Mouse (Mus musculus) adrenal gland, postnatal 10 days (tissue): Measurements from ENCODE around the gene Limd2. TPM values are rescaled to one million over a fixed set of nuclear protein-coding genes. Genes with fewer than 3 reads are reported as not detected.
"Not testable (repeated sequence)": the region's sequence is repeated elsewhere in the genome, so short reads cannot be mapped to it uniquely, and the experiment has no call there.

Source experiments
- DNase-seq: peaks from one replicate; pipeline ENCODE4 v3.0.0; 2021; ENCODE audit warnings: mixed read lengths
- long read RNA-seq, 2 experiments: library from polyadenylated mRNA; stranded (forward); transcript quantifications; one replicate each; pipeline ENCODE4 v2.0.0; 2021
- total RNA-seq, 2 experiments: library from RNA; stranded (reverse); gene quantifications; 2 replicates each; pipeline ENCODE4 v1.2.3; 2021

The Limd2 gene
- total RNA-seq = 10 to 100 TPM; 40.4 to 43.1 TPM
- long read RNA-seq, experiment 1, transcript Limd2-201 (5 exons, 2,950 nt) = major isoform, 33 of 50 reads
- long read RNA-seq, experiment 1, partial matches to known transcripts = 2 of 50 reads
- long read RNA-seq, experiment 1, other reads (novel, unspliced or antisense) = 15 of 50 reads
- long read RNA-seq, experiment 2, transcript Limd2-201 (5 exons, 2,950 nt) = major isoform, 16 of 24 reads
- long read RNA-seq, experiment 2, partial matches to known transcripts = 1 of 24 reads
- long read RNA-seq, experiment 2, other reads (novel, unspliced or antisense) = 6 of 24 reads

DNA sequence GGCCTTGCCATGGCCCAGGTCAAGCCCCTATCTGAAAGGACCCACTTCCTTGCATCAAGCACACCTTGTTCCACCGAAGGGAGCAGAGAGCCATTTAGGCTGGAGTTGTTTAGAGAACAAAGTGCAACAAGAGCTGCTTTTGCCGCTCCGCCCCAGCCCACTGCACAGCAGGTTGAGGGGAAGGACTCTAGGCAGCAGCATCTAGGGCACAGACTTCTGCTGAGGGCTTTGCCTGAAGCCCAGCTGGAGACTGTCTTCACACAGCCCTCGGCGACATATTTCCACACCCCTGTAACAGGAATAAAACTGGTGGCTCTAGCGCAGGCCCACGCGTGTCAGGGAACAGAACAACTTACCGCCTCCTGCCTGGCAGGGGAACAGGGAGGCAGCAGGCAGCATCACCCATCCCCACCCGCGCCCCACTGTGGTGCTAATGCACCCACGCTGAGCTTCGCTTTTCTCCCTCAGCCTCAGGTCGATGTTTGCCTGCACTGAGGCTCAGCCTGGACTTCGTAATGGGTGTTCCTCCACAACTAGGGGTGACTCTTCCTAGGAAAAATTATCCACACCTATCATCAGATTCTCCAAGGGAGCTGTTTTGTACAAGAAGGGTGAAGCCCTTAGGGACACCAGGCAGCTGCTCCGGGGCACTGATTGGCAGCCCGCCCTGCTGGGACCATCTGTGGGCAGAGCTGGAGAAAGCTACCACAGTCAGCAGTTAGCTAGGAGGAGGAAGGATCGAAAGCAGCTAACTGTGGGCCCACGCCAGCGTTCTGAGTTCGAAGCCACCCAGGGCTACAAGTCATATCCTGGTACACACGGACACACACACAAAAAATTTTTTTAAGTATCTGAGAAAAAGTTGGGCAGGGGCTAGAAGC, at the start of gene Limd2, which contains the start of gene Gm10840:
Gene Limd2, minus strand, starts transcription at position 20 of the 881 bp plus-strand sequence.
Gene Gm10840, plus strand, starts transcription at position 10 of the 881 bp plus-strand sequence.
- peak; percentile 42 for DNase-seq

- DNase-seq = no peak
These were observed 41.4 kb upstream of the Limd2 start, which contains the start of gene Strada for GRCm38 (mm10) chr11:106202123-106202465. Strada (minus strand) TSS chr11:106202168.

DNA sequence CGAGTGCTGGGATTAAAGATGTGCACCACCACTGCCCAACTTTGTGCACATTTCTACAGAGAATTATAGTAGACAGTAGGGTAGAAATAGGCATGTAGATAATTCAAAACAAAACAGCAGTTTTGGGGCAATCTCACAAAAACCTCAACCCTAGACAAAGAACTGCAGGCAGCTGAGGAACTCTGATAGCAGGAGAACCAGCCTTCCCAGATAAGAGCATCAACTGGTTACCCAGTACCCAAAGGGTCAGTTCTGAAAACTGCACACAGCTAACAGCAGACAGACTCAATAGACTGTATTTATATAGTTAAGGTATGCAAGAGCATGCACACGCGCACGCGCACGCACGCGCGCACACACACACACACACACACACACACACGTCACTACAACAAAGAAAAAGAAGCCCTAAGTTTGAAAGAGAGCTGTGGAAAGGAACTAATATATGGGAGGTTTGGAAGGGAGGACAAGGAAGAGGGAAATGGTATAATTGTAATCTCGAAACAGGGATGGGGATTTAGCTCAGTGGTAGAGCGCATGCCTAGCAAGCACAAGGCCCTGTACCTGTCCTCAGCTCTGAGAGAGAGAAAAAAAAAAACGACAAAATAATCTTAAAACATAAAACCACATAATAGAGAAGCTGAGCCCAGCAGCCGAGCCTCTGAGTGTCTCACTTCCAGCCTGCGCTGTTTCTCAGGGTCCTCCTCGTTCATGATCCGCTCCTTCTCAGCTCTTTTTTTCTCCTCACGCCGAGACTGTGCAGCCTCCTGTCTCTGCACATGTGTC, 40.9 kb upstream of the Limd2 start:
- no peak for DNase-seq

DNA sequence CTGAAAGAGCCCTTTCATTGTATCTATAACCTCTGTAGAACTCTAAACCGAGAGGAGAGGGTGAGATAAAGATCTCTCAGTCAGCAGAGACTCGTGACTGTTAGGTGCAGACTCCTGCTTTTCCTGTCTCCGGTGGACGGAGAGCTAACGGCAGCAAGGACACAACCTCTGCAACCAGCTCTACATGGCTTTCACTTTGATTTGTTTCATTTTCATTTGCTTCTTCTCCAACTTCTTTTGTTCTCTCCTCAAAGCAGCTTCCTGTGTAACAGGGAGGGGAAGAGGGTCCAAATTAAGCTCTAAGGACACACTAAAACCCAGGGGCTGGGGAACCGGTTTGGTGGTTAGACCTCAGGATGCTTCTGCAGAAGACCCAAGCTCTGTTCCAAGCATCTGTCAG, 40.1 kb upstream of the Limd2 start:
- DNase-seq = no peak

DNA sequence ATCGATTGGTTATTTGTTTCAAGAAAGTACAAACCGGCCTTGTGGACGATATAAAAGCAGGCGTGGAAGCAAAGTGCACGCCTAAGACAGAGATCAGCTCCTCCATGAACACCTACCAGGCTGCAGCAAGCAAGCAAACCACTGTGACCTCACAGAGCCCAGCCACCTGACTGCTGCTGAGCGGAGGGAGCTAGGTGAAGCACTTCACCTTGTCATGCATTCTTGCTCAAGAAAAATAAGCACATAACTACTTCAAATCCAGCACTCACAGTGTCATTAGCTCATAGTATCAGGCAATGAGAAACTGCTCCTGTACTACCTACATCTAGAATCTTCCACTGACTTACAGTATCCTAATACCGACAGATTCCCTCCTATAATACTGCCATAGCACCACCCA, 39.3 kb upstream of the Limd2 start:
- not testable (repeated sequence) for DNase-seq

GRCm38 (mm10) chr11:106198277-106198676, 37.6 kb upstream of the Limd2 start:
- DNase-seq = no peak

DNA sequence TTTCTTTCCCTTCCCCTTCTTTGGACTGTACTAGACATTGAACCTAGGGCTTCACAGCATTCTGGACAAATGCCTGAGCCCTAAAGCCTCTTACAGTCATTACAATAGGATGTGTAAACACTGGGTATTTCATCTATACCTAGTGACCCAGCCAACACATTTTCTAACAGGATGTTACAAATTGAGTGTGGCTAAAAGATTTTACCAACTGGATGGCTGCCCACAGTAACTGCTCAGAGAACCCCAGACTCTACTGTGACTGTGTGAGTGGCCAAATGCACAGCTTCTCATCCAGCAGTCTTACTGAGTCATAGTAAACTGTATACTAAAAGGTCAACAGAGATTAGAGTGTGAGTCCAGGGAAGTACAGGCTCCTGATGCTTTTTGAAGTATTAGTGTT, 34.7 kb upstream of the Limd2 start:
- no peak for DNase-seq

GRCm38 (mm10) chr11:106194891-106195290, 34.2 kb upstream of the Limd2 start:
- no peak for DNase-seq

GRCm38 (mm10) chr11:106194155-106194541, 33.5 kb upstream of the Limd2 start:
- no peak for DNase-seq

DNA sequence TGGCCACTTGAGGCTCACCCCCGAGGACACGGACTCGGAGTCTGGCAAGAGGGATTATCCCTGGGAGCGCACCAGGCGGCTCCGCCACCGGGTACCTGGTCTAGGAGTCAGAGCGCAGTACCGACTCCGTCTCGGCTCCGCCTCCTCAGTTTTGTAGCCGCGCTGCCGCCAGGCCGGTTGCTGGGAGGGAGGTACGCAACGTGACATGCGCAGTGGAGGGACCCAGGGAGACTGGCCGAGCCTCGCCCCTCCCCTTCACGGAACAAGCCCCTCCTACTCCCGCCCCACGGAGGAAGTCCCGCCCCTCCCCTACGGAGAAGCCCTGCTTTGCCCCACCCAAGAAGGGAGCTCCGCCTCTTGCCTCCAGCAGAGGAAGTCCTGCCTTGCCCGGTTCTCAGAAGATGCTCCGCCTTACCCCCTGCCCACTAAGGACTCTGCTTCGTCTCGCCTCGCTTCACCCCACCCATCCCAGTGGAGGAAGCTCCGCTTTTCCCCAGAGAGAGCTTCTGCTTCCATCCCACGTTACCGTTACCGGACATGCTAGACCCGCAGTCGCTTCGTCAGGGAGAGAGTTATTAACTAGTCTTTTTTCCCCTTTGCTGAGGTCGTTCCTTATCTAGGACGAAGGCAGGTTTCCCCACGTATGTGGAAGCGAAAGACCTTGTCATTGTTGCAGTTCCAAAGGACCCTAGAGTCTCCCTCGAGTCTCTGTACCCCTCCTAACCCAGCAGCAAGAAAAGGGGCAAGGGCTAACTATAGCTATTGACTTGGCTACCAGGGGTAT, 32.9 kb upstream of the Limd2 start:
- peak; percentile 99 for DNase-seq

DNA sequence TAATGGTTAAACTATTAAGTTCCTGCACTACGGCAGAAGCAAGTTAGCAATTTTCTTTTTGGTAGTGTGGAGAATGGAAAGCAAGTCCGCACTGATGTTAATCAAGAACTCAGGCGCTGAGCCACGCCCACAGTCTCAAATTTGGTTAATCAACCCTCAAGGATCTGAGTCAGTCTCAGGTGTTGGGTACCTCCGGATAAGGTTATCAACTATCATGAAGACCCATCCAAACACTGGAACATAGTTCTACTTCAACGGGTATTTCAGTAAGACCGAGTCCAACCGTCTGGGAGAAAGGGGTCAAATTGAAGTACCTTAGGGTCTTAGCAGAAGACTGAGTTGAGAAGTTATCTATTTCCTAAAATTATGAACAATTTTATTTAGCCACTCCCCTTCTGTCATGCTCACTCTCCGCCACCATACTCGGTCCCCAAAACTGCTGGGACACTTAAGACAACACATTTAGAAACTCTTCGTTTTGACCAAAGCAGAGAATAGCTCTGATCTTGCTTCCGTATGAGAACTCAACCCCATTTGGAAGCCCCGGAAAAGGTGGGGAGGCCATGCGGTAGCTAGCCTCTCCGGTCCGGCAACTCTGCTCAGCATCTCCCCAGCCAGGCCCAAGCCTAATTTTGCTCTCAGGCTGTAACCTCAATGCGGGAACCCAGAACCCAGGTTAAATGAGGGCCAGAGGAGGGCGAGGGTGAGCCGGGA, 32.2 kb upstream of the Limd2 start:
- no peak for DNase-seq

DNA sequence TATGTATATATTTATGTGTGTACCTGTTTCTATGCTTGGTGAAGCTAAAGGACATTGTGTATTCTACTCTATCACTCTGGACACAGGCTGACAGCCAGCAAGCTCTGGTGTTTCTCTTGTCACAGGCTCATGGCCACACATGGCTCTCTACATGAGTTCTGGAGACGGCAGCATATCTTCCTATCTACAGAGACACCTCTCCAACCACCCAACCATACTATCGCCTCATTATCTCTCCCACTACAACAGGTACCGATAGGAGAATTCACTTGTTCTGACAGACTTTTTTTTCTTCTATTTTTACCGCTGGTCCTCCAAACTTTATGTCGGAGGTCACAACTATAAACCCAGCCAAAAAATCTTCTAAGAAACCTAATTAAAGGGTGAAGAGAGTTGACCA, 31.6 kb upstream of the Limd2 start:
- DNase-seq = no peak

GRCm38 (mm10) chr11:106191716-106192115, 31.1 kb upstream of the Limd2 start:
- DNase-seq = no peak

DNA sequence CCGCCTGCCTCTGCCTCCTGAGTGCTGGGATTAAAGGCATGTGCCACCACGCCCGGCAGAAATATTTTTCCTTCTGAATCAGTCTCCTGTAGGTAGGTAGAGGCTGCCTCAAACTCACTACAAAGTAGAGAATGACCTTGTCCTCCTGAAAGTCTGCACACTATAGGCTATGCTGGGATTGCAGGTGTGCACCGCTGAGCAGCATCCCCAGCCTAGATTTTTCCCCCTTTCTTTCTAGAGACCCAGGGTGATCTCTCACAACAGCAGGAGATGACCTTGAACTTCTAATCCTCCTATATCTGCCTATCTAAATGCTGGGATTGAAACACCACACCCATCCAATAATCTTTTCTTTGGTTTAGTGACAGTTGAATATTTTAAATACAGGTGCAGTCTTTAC, 26.7 kb upstream of the Limd2 start:
- DNase-seq = no peak

- no peak for DNase-seq
These were observed 19.8 kb upstream of the Limd2 start for GRCm38 (mm10) chr11:106180449-106180801.

GRCm38 (mm10) chr11:106179711-106180448, 19.2 kb upstream of the Limd2 start:
- no peak for DNase-seq

DNA sequence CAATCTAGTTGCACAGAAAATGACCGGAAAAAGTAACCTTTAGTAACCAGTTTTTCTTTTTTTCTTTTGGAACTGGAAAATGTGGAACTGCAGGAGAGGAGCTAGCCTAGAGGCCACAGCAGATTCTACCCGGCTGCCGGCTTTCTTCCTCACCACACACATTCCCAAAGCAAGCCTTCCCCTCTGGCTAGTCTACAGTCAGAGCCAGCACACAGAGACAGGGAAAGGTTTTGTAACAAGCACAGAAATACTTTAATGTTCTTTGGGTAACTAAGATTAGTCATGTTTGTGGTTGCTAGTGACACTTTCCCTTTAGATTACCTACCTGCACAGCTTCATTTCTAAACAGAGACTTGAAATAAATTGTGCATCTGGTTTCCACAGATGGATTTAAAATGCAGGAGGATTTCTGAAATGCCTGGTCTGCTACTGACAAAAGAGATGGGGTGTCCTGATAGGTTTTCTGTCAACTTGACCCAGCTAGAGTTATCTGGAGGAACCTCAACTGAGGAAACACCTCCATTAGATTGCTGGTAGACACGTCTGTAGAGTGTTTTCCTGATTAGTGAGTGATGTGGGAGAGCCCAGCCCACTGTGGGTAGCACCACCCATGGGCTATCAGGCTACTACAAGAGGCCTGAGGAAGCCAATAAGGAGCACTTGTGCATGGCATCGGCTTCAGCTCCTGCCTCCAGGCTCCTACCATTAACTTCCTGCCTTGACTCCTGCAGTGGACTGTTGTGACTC, 17.5 kb upstream of the Limd2 start:
- no peak for DNase-seq

DNA sequence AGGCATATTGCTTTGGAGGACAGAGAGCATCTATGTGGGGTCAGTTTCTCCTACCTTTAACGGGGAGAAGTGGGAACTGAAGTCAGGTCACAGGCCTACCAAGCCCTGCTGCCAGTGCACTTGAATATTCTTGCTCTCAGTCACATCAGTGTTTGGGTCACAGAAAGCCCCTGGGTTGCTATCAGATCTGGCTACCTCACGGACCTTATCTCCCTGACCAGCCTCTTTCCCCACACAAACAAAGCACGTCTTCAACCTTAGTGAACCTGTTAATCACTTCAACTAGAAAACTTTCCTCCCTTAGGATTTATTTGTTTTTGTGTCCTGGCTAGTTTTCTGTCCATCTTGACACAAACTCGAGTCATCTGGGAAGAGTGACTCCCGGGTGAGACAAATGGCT, 15.7 kb upstream of the Limd2 start:
- no peak for DNase-seq

GRCm38 (mm10) chr11:106175081-106175480, 14.4 kb upstream of the Limd2 start:
- peak; percentile 65 for DNase-seq

DNA sequence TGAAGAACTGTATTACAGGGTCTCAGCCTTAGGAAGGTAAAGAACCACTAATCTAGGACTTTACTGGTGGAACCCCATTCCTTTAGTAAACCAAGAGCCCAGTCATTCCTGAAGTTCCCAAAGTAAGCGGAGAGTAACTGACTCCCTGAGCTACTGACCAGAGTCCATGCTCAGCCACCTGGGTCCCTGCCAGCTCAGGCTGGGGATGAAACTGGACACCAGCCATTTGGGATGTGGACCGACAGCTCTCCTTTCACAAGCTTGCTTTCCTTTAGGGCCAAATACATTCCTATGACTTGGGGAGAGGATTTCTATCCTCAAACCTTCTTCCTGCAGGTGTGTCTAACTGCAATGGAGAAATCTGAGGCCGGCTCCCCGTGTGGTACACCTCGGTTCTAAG, 13.7 kb upstream of the Limd2 start:
- DNase-seq = peak; percentile 64
